Mouse (Mus musculus): ENCODE measurements around the gene Prrc2a. TPM values are rescaled to one million over a fixed set of nuclear protein-coding genes. Genes with fewer than 3 reads are reported as not detected.
A peak's percentile ranks its signal among the peaks of the same experiment; 100 is the strongest.

Prrc2a gene
- polyA plus RNA-seq, 1 experiment from 2014 or later = 195 TPM

GRCm38 (mm10) chr17:35106522-35106921, 58.2 kb downstream of the Prrc2a start:
- H3K4me1 ChIP-seq (replicated peaks; ENCODE audit: control insufficient read depth, insufficient read depth, low read length) = no peaks in the 10 kb centered on the region
- no peak for ATAC-seq
- no peak overlapping the region for H3K27ac ChIP-seq (ENCODE audit: low read length)
- no peaks in the 10 kb centered on the region for H3K9me3 ChIP-seq (ENCODE audit: control insufficient read depth, low read length)
- WGBS = 69% methylated on average over 3 of the region's 3 CpGs
- H3K4me3 ChIP-seq (replicated peaks; ENCODE audit: low read length) = no peak overlapping the region
- H3K9ac ChIP-seq (replicated peaks; ENCODE audit: low read depth, low read length) = no peak overlapping the region
- no peaks in the 10 kb centered on the region for H3K27me3 ChIP-seq (replicated peaks; ENCODE audit: control insufficient read depth, insufficient read depth, low read length)
- H3K4me2 ChIP-seq (ENCODE audit: low read length) = no peak overlapping the region
- H3K36me3 ChIP-seq (ENCODE audit: control insufficient read depth, insufficient read depth) = peaks cover 14% of the 10 kb centered on the region

- Histone ChIP-seq H3K9ac (replicated peaks; ENCODE audit: low read depth, low read length) (peak overlapping the region; percentile 42; the same call in 1 of the 2 replicates), H3K4me1 (replicated peaks; ENCODE audit: control insufficient read depth, insufficient read depth, low read length) (no peaks in the 10 kb centered on the region), H3K27ac (ENCODE audit: low read length) (no peak overlapping the region), H3K27me3 (replicated peaks; ENCODE audit: control insufficient read depth, insufficient read depth, low read length) (no peaks in the 10 kb centered on the region), H3K9me3 (ENCODE audit: control insufficient read depth, low read length) (no peaks in the 10 kb centered on the region), H3K4me3 (replicated peaks; ENCODE audit: low read length) (no peak overlapping the region), H3K36me3 (ENCODE audit: control insufficient read depth, insufficient read depth) (peaks cover 18% of the 10 kb centered on the region), H3K4me2 (ENCODE audit: low read length) (0 out of 2 replicates have a peak overlapping the region, but pooled peaks have one; percentile 3)
- 0 out of 2 replicates have a peak, but pooled peaks have one; percentile 31 for ATAC-seq
- 21% methylated on average over 13 of the region's 13 CpGs for WGBS
Observed at GRCm38 (mm10) chr17:35105740-35106389, 58.8 kb downstream of the Prrc2a start.

- 73% methylated on average over 6 of the region's 6 CpGs for WGBS
- Histone ChIP-seq H3K36me3 (ENCODE audit: control insufficient read depth, insufficient read depth) (peaks cover 18% of the 10 kb centered on the region), H3K9me3 (ENCODE audit: control insufficient read depth, low read length) (no peaks in the 10 kb centered on the region), H3K9ac (replicated peaks; ENCODE audit: low read depth, low read length) (no peak overlapping the region), H3K4me2 (ENCODE audit: low read length) (no peak overlapping the region), H3K4me1 (replicated peaks; ENCODE audit: control insufficient read depth, insufficient read depth, low read length) (no peaks in the 10 kb centered on the region), H3K27ac (ENCODE audit: low read length) (no peak overlapping the region), H3K4me3 (replicated peaks; ENCODE audit: low read length) (no peak overlapping the region), H3K27me3 (replicated peaks; ENCODE audit: control insufficient read depth, insufficient read depth, low read length) (no peaks in the 10 kb centered on the region)
- ATAC-seq = no peak
Observed at GRCm38 (mm10) chr17:35104754-35105153, 59.9 kb downstream of the Prrc2a start.

GRCm38 (mm10) chr17:35104079-35104478, 60.6 kb downstream of the Prrc2a start:
- no peak overlapping the region for H3K4me3 ChIP-seq (replicated peaks; ENCODE audit: low read length)
- no peaks in the 10 kb centered on the region for H3K27me3 ChIP-seq (replicated peaks; ENCODE audit: control insufficient read depth, insufficient read depth, low read length)
- H3K9ac ChIP-seq (replicated peaks; ENCODE audit: low read depth, low read length) = no peak overlapping the region
- H3K27ac ChIP-seq (ENCODE audit: low read length) = no peak overlapping the region
- 92% methylated on average over 7 of the region's 7 CpGs for WGBS
- no peaks in the 10 kb centered on the region for H3K9me3 ChIP-seq (ENCODE audit: control insufficient read depth, low read length)
- no peaks in the 10 kb centered on the region for H3K4me1 ChIP-seq (replicated peaks; ENCODE audit: control insufficient read depth, insufficient read depth, low read length)
- no peak overlapping the region for H3K4me2 ChIP-seq (ENCODE audit: low read length)
- peaks cover 18% of the 10 kb centered on the region for H3K36me3 ChIP-seq (ENCODE audit: control insufficient read depth, insufficient read depth)
- no peak for ATAC-seq

- WGBS = 80% methylated on average over 6 of the region's 6 CpGs
- no peak for ATAC-seq
- Histone ChIP-seq H3K9me3 (ENCODE audit: control insufficient read depth, low read length) (no peaks in the 10 kb centered on the region), H3K4me1 (replicated peaks; ENCODE audit: control insufficient read depth, insufficient read depth, low read length) (no peaks in the 10 kb centered on the region), H3K27me3 (replicated peaks; ENCODE audit: control insufficient read depth, insufficient read depth, low read length) (no peaks in the 10 kb centered on the region), H3K4me2 (ENCODE audit: low read length) (no peak overlapping the region), H3K27ac (ENCODE audit: low read length) (no peak overlapping the region), H3K36me3 (ENCODE audit: control insufficient read depth, insufficient read depth) (peaks cover 18% of the 10 kb centered on the region), H3K9ac (replicated peaks; ENCODE audit: low read depth, low read length) (no peak overlapping the region), H3K4me3 (replicated peaks; ENCODE audit: low read length) (no peak overlapping the region)
Observed at GRCm38 (mm10) chr17:35103221-35103690, 61.4 kb downstream of the Prrc2a start.

GRCm38 (mm10) chr17:35102299-35102698, 62.4 kb downstream of the Prrc2a start:
- Histone ChIP-seq H3K27ac (ENCODE audit: low read length) (no peak overlapping the region), H3K9ac (replicated peaks; ENCODE audit: low read depth, low read length) (no peak overlapping the region), H3K9me3 (ENCODE audit: control insufficient read depth, low read length) (no peaks in the 10 kb centered on the region), H3K4me3 (replicated peaks; ENCODE audit: low read length) (no peak overlapping the region), H3K4me1 (replicated peaks; ENCODE audit: control insufficient read depth, insufficient read depth, low read length) (no peaks in the 10 kb centered on the region), H3K27me3 (replicated peaks; ENCODE audit: control insufficient read depth, insufficient read depth, low read length) (no peaks in the 10 kb centered on the region), H3K36me3 (ENCODE audit: control insufficient read depth, insufficient read depth) (peaks cover 20% of the 10 kb centered on the region), H3K4me2 (ENCODE audit: low read length) (no peak overlapping the region)
- ATAC-seq = no peak
- 84% methylated on average over 8 of the region's 8 CpGs for WGBS

GRCm38 (mm10) chr17:35101161-35101560, 63.5 kb downstream of the Prrc2a start:
- no peak for ATAC-seq
- H3K4me2 ChIP-seq (ENCODE audit: low read length) = no peak overlapping the region
- 92% methylated on average over 11 of the region's 11 CpGs for WGBS
- no peaks in the 10 kb centered on the region for H3K9me3 ChIP-seq (ENCODE audit: control insufficient read depth, low read length)
- H3K27me3 ChIP-seq (replicated peaks; ENCODE audit: control insufficient read depth, insufficient read depth, low read length) = no peaks in the 10 kb centered on the region
- no peak overlapping the region for H3K4me3 ChIP-seq (replicated peaks; ENCODE audit: low read length)
- H3K36me3 ChIP-seq (ENCODE audit: control insufficient read depth, insufficient read depth) = peaks cover 23% of the 10 kb centered on the region
- no peak overlapping the region for H3K27ac ChIP-seq (ENCODE audit: low read length)
- H3K9ac ChIP-seq (replicated peaks; ENCODE audit: low read depth, low read length) = no peak overlapping the region
- H3K4me1 ChIP-seq (replicated peaks; ENCODE audit: control insufficient read depth, insufficient read depth, low read length) = no peaks in the 10 kb centered on the region

- whole genome bisulfite sequencing = 85% methylated on average over 10 of the region's 10 CpGs
- H3K27ac ChIP-seq (ENCODE audit: low read length) = no peak overlapping the region
- no peak overlapping the region for H3K4me2 ChIP-seq (ENCODE audit: low read length)
- no peak for ATAC-seq
- peaks cover 24% of the 10 kb centered on the region for H3K36me3 ChIP-seq (ENCODE audit: control insufficient read depth, insufficient read depth)
- H3K27me3 ChIP-seq (replicated peaks; ENCODE audit: control insufficient read depth, insufficient read depth, low read length) = no peaks in the 10 kb centered on the region
- no peaks in the 10 kb centered on the region for H3K9me3 ChIP-seq (ENCODE audit: control insufficient read depth, low read length)
- no peak overlapping the region for H3K4me3 ChIP-seq (replicated peaks; ENCODE audit: low read length)
- H3K4me1 ChIP-seq (replicated peaks; ENCODE audit: control insufficient read depth, insufficient read depth, low read length) = no peaks in the 10 kb centered on the region
- H3K9ac ChIP-seq (replicated peaks; ENCODE audit: low read depth, low read length) = no peak overlapping the region
Observed at GRCm38 (mm10) chr17:35100196-35100765, 64.4 kb downstream of the Prrc2a start.
